Mouse (Mus musculus) forebrain, embryonic 14.5 days (tissue): ENCODE measurements around the gene Slc6a3. TPM values are rescaled to one million over a fixed set of nuclear protein-coding genes. Genes with fewer than 3 reads are reported as not detected.

Experiments used
- ATAC-seq: fragments of 200-750 bp; cut with Nextera tagmentation; 2 replicates; pipeline ENCODE4 v1.8.0; 2017; ENCODE audit warnings: mild to moderate bottlenecking, moderate library complexity
- DNase-seq: peaks from one replicate; pipeline ENCODE4 v3.0.0-alpha.2; 2015; ENCODE audit warnings: low spot score
- H3K27ac ChIP-seq: fragments of 300-500 bp; sonication (generic); 2 replicates; pipeline ENCODE4 v1.5.1; 2014; ENCODE audit warnings: low read depth, mild to moderate bottlenecking, control low read depth, low read length, moderate library complexity
- H3K27me3 ChIP-seq: fragments of 300-500 bp; sonication (generic); replicated peaks from 2 replicates; pipeline ENCODE4 v1.6.1; 2014; ENCODE audit warnings: low read length, control low read depth, mixed read lengths; ENCODE audit not compliant: control insufficient read depth, insufficient read depth
- H3K36me3 ChIP-seq: fragments of 300-500 bp; sonication (generic); 2 replicates; pipeline ENCODE4 v1.6.1; 2014; ENCODE audit warnings: low read length, control low read depth; ENCODE audit not compliant: control insufficient read depth, insufficient read depth
- H3K4me1 ChIP-seq: fragments of 300-500 bp; sonication (generic); 2 replicates; pipeline ENCODE4 v1.6.1; 2014; ENCODE audit warnings: antibody characterized with exemption, low read length, control low read depth; ENCODE audit not compliant: control insufficient read depth, insufficient read depth
- H3K4me2 ChIP-seq: fragments of 300-500 bp; sonication (generic); 2 replicates; pipeline ENCODE4 v1.6.1; 2014; ENCODE audit warnings: mild to moderate bottlenecking, control low read depth, low read length
- H3K4me3 ChIP-seq: fragments of 300-500 bp; sonication (generic); 2 replicates; pipeline ENCODE4 v1.5.1; 2014; ENCODE audit warnings: low read depth, low read length, control low read depth
- H3K9ac ChIP-seq: fragments of 300-500 bp; sonication (generic); 2 replicates; pipeline ENCODE4 v1.6.1; 2014; ENCODE audit warnings: mild to moderate bottlenecking, low read length, control low read depth, moderate library complexity
- H3K9me3 ChIP-seq: fragments of 300-500 bp; sonication (generic); replicated peaks from 2 replicates; pipeline ENCODE4 v1.6.1; 2016; ENCODE audit warnings: low read length, control low read depth, mixed read lengths; ENCODE audit not compliant: control insufficient read depth
- WGBS: fragments of 180-500 bp; shearing (Covaris S2); extraction: QIAGEN DNeasy Blood & Tissue Kit; methylation state at CpG from one replicate; pipeline ENCODE4 v1.1.7; 2014; 5-methylcytosine and 5-hydroxymethylcytosine counted together
- polyA plus RNA-seq: library from polyadenylated mRNA; unstranded; fragments of >200 nt; fragmentation: Nextera tagmentation; extraction: Ambion mirVana; gene quantifications from 2 replicates; pipeline ENCODE4 v1.2.1, GENCODE M21; 2014

Gene Slc6a3
- 0.36 and 0.52 TPM in 2 replicates for polyA plus RNA-seq

- ATAC-seq (peak; percentile 79), DNase-seq (peak; percentile 39)
- H3K27ac ChIP-seq = no peak within 1 kb of the TSS
- H3K27me3 ChIP-seq = peaks cover 40% of the 10 kb centered on the region
- peak within 1 kb of the TSS; percentile 38 for H3K4me3 ChIP-seq
- peak within 1 kb of the TSS; percentile 45 for H3K9ac ChIP-seq
- peak within 1 kb of the TSS; percentile 70 for H3K4me2 ChIP-seq
- WGBS = under 1% methylated on average over 26 of the region's 26 CpGs
- no peaks in the 10 kb centered on the region for H3K4me1 ChIP-seq
- no peaks in the 10 kb centered on the region for H3K9me3 ChIP-seq
- no peaks in the 10 kb centered on the region for H3K36me3 ChIP-seq
Observed at GRCm38 (mm10) chr13:73536403-73536821, at the start of gene Slc6a3. Slc6a3 (plus strand) TSS chr13:73536747.

- Histone ChIP-seq H3K27ac (no peak overlapping the region), H3K4me1 (no peaks in the 10 kb centered on the region), H3K36me3 (peaks cover 66% of the 10 kb centered on the region), H3K27me3 (no peaks in the 10 kb centered on the region), H3K9me3 (no peaks in the 10 kb centered on the region), H3K4me3 (no peak overlapping the region), H3K4me2 (no peak overlapping the region), H3K9ac (no peak overlapping the region)
- 77% methylated on average over 3 of the region's 3 CpGs for WGBS
- ATAC-seq (no peak), DNase-seq (no peak)
Observed at GRCm38 (mm10) chr13:73488105-73488504, 48.4 kb upstream of the Slc6a3 start.

GRCm38 (mm10) chr13:73488707-73489106, 47.8 kb upstream of the Slc6a3 start:
- no peak overlapping the region for H3K9ac ChIP-seq
- H3K9me3 ChIP-seq = no peaks in the 10 kb centered on the region
- WGBS = 94% methylated on average over 9 of the region's 9 CpGs
- no peaks in the 10 kb centered on the region for H3K27me3 ChIP-seq
- no peak overlapping the region for H3K4me3 ChIP-seq
- no peaks in the 10 kb centered on the region for H3K4me1 ChIP-seq
- no peak for DNase-seq
- H3K27ac ChIP-seq = no peak overlapping the region
- H3K36me3 ChIP-seq = peaks cover 67% of the 10 kb centered on the region
- no peak for ATAC-seq
- H3K4me2 ChIP-seq = no peak overlapping the region

- H3K27ac ChIP-seq = no peak overlapping the region
- DNase-seq (no peak), ATAC-seq (no peak)
- no peak overlapping the region for H3K9ac ChIP-seq
- 97% methylated on average over 3 of the region's 3 CpGs for WGBS
- no peak overlapping the region for H3K4me2 ChIP-seq
- no peaks in the 10 kb centered on the region for H3K27me3 ChIP-seq
- H3K4me1 ChIP-seq = no peaks in the 10 kb centered on the region
- H3K36me3 ChIP-seq = peaks cover 66% of the 10 kb centered on the region
- no peak overlapping the region for H3K4me3 ChIP-seq
- no peaks in the 10 kb centered on the region for H3K9me3 ChIP-seq
Observed at GRCm38 (mm10) chr13:73489986-73490385, 46.6 kb upstream of the Slc6a3 start.

GRCm38 (mm10) chr13:73490564-73491170, 45.9 kb upstream of the Slc6a3 start:
- Histone ChIP-seq H3K27me3 (no peaks in the 10 kb centered on the region), H3K4me1 (no peaks in the 10 kb centered on the region), H3K9ac (no peak overlapping the region), H3K9me3 (no peaks in the 10 kb centered on the region), H3K4me3 (no peak overlapping the region), H3K27ac (no peak overlapping the region), H3K36me3 (peaks cover 66% of the 10 kb centered on the region), H3K4me2 (no peak overlapping the region)
- peak; percentile 65 for DNase-seq
- 64% methylated on average over 8 of the region's 8 CpGs for WGBS
- ATAC-seq = peak; percentile 83

GRCm38 (mm10) chr13:73493183-73493582, 43.4 kb upstream of the Slc6a3 start:
- WGBS = 93% methylated on average over 4 of the region's 4 CpGs
- ATAC-seq (no peak), DNase-seq (no peak)
- Histone ChIP-seq H3K4me3 (no peak overlapping the region), H3K9ac (no peak overlapping the region), H3K27me3 (no peaks in the 10 kb centered on the region), H3K4me1 (no peaks in the 10 kb centered on the region), H3K27ac (no peak overlapping the region), H3K9me3 (no peaks in the 10 kb centered on the region), H3K36me3 (peaks cover 74% of the 10 kb centered on the region), H3K4me2 (no peak overlapping the region)

GRCm38 (mm10) chr13:73494528-73494927, 42.0 kb upstream of the Slc6a3 start:
- H3K9ac ChIP-seq = no peak overlapping the region
- DNase-seq (no peak), ATAC-seq (no peak)
- no peaks in the 10 kb centered on the region for H3K27me3 ChIP-seq
- no peaks in the 10 kb centered on the region for H3K4me1 ChIP-seq
- H3K4me2 ChIP-seq = no peak overlapping the region
- 94% methylated on average over 9 of the region's 9 CpGs for WGBS
- peaks cover 71% of the 10 kb centered on the region for H3K36me3 ChIP-seq
- H3K4me3 ChIP-seq = no peak overlapping the region
- H3K27ac ChIP-seq = no peak overlapping the region
- H3K9me3 ChIP-seq = no peaks in the 10 kb centered on the region

GRCm38 (mm10) chr13:73496137-73496536, 40.4 kb upstream of the Slc6a3 start:
- Histone ChIP-seq H3K9me3 (no peaks in the 10 kb centered on the region), H3K4me1 (no peaks in the 10 kb centered on the region), H3K4me3 (no peak overlapping the region), H3K9ac (no peak overlapping the region), H3K27me3 (no peaks in the 10 kb centered on the region), H3K36me3 (peaks cover 72% of the 10 kb centered on the region), H3K27ac (no peak overlapping the region), H3K4me2 (no peak overlapping the region)
- ATAC-seq (no peak), DNase-seq (no peak)
- whole genome bisulfite sequencing = 81% methylated on average over 2 of the region's 2 CpGs

GRCm38 (mm10) chr13:73499893-73500604, 36.5 kb upstream of the Slc6a3 start:
- Histone ChIP-seq H3K27ac (no peak overlapping the region), H3K4me2 (no peak overlapping the region), H3K9me3 (no peaks in the 10 kb centered on the region), H3K4me3 (no peak overlapping the region), H3K27me3 (no peaks in the 10 kb centered on the region), H3K9ac (no peak overlapping the region), H3K4me1 (no peaks in the 10 kb centered on the region), H3K36me3 (peaks cover 58% of the 10 kb centered on the region)
- 83% methylated on average over 6 of the region's 6 CpGs for WGBS
- ATAC-seq (no peak), DNase-seq (no peak)
